ENCODE assay signal across 16 mouse cellular contexts in the genomic region with DNA sequence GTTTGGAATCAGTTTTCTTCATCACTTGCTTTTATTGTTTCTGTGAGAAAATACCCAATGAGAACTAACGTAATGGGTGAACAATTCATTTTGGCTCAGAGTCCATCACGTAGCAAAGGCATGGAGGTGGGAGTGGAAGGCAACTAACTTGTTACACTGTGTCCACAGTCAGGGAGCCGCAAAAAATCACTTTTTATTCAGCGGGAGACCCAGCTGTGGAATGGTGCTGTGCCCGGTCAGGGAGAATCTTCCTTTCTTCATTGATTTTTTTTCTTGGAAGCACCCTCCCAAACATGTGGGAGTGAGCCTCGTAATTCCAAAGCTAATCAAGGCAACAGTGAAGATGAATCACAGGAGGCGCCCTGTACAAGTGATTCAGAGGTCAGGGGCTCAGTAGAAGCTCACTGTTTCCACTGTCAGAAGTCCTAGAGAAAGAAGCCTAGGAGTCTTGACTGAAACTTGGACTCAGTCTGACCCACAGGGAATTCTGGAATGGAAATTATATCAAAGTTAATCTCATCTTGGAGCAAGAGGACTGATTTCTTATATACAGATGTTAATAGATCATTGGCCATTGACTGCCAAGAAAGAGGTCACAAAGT.
"Had no signal": no experiment of that assay in that cellular context is flagged by ENCODE, and none has a peak within 500 bp of the region (broad histone marks: within the 10 kb centered on the region; RNA-seq: fewer than 3 reads in every experiment).

No protein-coding gene starts in this region.

- H3K9ac ChIP-seq: kidney, embryonic 15.5 days; limb, embryonic 15.5 days; liver, embryonic 12.5 days; lung, embryonic 14.5 days; neural tube, embryonic 15.5 days; stomach, embryonic 15.5 days had no signal

- ATAC-seq: liver, embryonic 12.5 days had no signal

- DNase-seq: kidney, postnatal 14 days; layer of hippocampus, adult 9-11 months; layer of hippocampus, postnatal 36 days; lung, embryonic 14.5 days; lung, postnatal 10 days; lung, postnatal 4 days; midbrain, embryonic 14.5 days; right cerebral cortex, postnatal 4 days; thymus, postnatal 4 days had no signal

- H3K9me3 ChIP-seq: kidney, embryonic 15.5 days; limb, embryonic 15.5 days; liver, embryonic 12.5 days; neural tube, embryonic 15.5 days; stomach, embryonic 15.5 days had no signal

- H3K27me3 ChIP-seq: kidney, embryonic 15.5 days; limb, embryonic 15.5 days; neural tube, embryonic 15.5 days; stomach, embryonic 15.5 days had no signal

- H3K36me3 ChIP-seq: kidney, embryonic 15.5 days; limb, embryonic 15.5 days; liver, embryonic 12.5 days; midbrain, embryonic 10.5 days; neural tube, embryonic 15.5 days; stomach, embryonic 15.5 days had no signal

- H3K27ac ChIP-seq: kidney, embryonic 15.5 days; limb, embryonic 15.5 days; liver, embryonic 12.5 days; midbrain, embryonic 10.5 days; neural tube, embryonic 15.5 days; stomach, embryonic 15.5 days had no signal

- H3K4me3 ChIP-seq: kidney, embryonic 15.5 days; limb, embryonic 15.5 days; liver, embryonic 12.5 days; midbrain, embryonic 10.5 days; myocyte; neural tube, embryonic 15.5 days; stomach, embryonic 15.5 days had no signal

- H3K4me1 ChIP-seq: kidney, embryonic 15.5 days; limb, embryonic 15.5 days; liver, embryonic 12.5 days; midbrain, embryonic 10.5 days; neural tube, embryonic 15.5 days; stomach, embryonic 15.5 days had no signal

- H3K4me2 ChIP-seq: kidney, embryonic 15.5 days; limb, embryonic 15.5 days; liver, embryonic 12.5 days; lung, embryonic 14.5 days; neural tube, embryonic 15.5 days; stomach, embryonic 15.5 days had no signal
